Comparison of ENCODE assay signal across 16 mouse cellular contexts in genomic region chr16:50766055-50766770, GRCm38 (mm10).
DNase-seq lines count a peak whose midpoint lies in the region; ATAC-seq and TF ChIP-seq lines count a peak whose summit lies in the region.
"Had no signal": no experiment of that assay in that cellular context is flagged by ENCODE, and none has a peak within 500 bp of the region (broad histone marks: within the 10 kb centered on the region; RNA-seq: fewer than 3 reads in every experiment).

No protein-coding gene starts in this region.

- H3K9ac ChIP-seq in forebrain, embryonic 16.5 days (replicated peaks; ENCODE audit: low read depth, low read length): no peak overlapping the region
- no peak overlapping the region for H3K9ac ChIP-seq in forebrain, embryonic 11.5 days (ENCODE audit: low read length)
- no peak overlapping the region for H3K9ac ChIP-seq in embryonic facial prominence, embryonic 15.5 days
- H3K9ac ChIP-seq: midbrain, embryonic 13.5 days had no signal

- H3K4me2 ChIP-seq in forebrain, embryonic 16.5 days (ENCODE audit: low read length): no peak overlapping the region
- H3K4me2 ChIP-seq in forebrain, embryonic 11.5 days (ENCODE audit: low read depth, low read length, severe bottlenecking): no peak overlapping the region
- no peak overlapping the region for H3K4me2 ChIP-seq in embryonic facial prominence, embryonic 15.5 days (replicated peaks)
- H3K4me2 ChIP-seq: liver, embryonic 11.5 days; midbrain, embryonic 13.5 days had no signal

- H3K4me1 ChIP-seq in forebrain, embryonic 16.5 days (replicated peaks; ENCODE audit: control insufficient read depth, insufficient read depth, low read length): no peaks in the 10 kb centered on the region
- H3K4me1 ChIP-seq in forebrain, embryonic 11.5 days (replicated peaks; ENCODE audit: control insufficient read depth, insufficient read depth, low read length): no peaks in the 10 kb centered on the region
- H3K4me1 ChIP-seq in embryonic facial prominence, embryonic 15.5 days: no peaks in the 10 kb centered on the region
- H3K4me1 ChIP-seq: midbrain, embryonic 13.5 days had no signal

- WGBS in forebrain, embryonic 16.5 days: 75% methylated on average over 11 of the region's 11 CpGs
- WGBS in forebrain, embryonic 11.5 days: 87% methylated on average over 11 of the region's 11 CpGs
- 47% methylated on average over 11 of the region's 11 CpGs for WGBS in embryonic facial prominence, embryonic 15.5 days

- no peak overlapping the region for H3K27ac ChIP-seq in forebrain, embryonic 16.5 days (ENCODE audit: low read length)
- no peak overlapping the region for H3K27ac ChIP-seq in forebrain, embryonic 11.5 days (ENCODE audit: low read depth, low read length)
- H3K27ac ChIP-seq in layer of hippocampus, adult 2 months: no peak overlapping the region
- peak overlapping the region; percentile 39; the same call in 1 of the 2 replicates for H3K27ac ChIP-seq in embryonic facial prominence, embryonic 15.5 days (replicated peaks)
- H3K27ac ChIP-seq: midbrain, embryonic 13.5 days had no signal

- no peaks in the 10 kb centered on the region for H3K36me3 ChIP-seq in forebrain, embryonic 16.5 days (ENCODE audit: control insufficient read depth, insufficient read depth)
- H3K36me3 ChIP-seq in forebrain, embryonic 11.5 days (ENCODE audit: control insufficient read depth, insufficient read depth, low read length): no peaks in the 10 kb centered on the region
- no peaks in the 10 kb centered on the region for H3K36me3 ChIP-seq in embryonic facial prominence, embryonic 15.5 days
- H3K36me3 ChIP-seq: midbrain, embryonic 13.5 days had no signal

- no peak for TF ChIP-seq CTCF in layer of hippocampus, adult 2 months (conservative IDR thresholded peaks at IDR 0.05)

- H3K27me3 ChIP-seq in forebrain, embryonic 16.5 days (replicated peaks; ENCODE audit: control insufficient read depth, insufficient read depth, low read length): no peaks in the 10 kb centered on the region
- H3K27me3 ChIP-seq in forebrain, embryonic 11.5 days (ENCODE audit: control insufficient read depth, insufficient read depth, low read length): no peaks in the 10 kb centered on the region
- H3K27me3 ChIP-seq in embryonic facial prominence, embryonic 15.5 days: no peaks in the 10 kb centered on the region
- H3K27me3 ChIP-seq: midbrain, embryonic 13.5 days had no signal

- peak; percentile 62 for ATAC-seq in forebrain, embryonic 16.5 days
- no peak for ATAC-seq in forebrain, embryonic 11.5 days (replicated peaks; ENCODE audit: low FRiP score)
- ATAC-seq in embryonic facial prominence, embryonic 15.5 days (ENCODE audit: insufficient number of reproducible peaks, low FRiP score, low TSS enrichment, low read depth): peak; percentile 73
- ATAC-seq: midbrain, embryonic 13.5 days; Patski had no signal

- no peaks in the 10 kb centered on the region for H3K9me3 ChIP-seq in forebrain, embryonic 16.5 days (ENCODE audit: control insufficient read depth, low read length)
- H3K9me3 ChIP-seq in forebrain, embryonic 11.5 days (ENCODE audit: control insufficient read depth, low read length): no peaks in the 10 kb centered on the region
- H3K9me3 ChIP-seq in embryonic facial prominence, embryonic 15.5 days (replicated peaks): no peaks in the 10 kb centered on the region
- H3K9me3 ChIP-seq: midbrain, embryonic 13.5 days had no signal

- H3K4me3 ChIP-seq in forebrain, embryonic 16.5 days (replicated peaks; ENCODE audit: low read length): no peak overlapping the region
- no peak overlapping the region for H3K4me3 ChIP-seq in forebrain, embryonic 11.5 days (ENCODE audit: low read depth, low read length)
- no peak overlapping the region for H3K4me3 ChIP-seq in layer of hippocampus, adult 2 months
- H3K4me3 ChIP-seq in embryonic facial prominence, embryonic 15.5 days (replicated peaks): no peak overlapping the region
- H3K4me3 ChIP-seq: midbrain, embryonic 13.5 days had no signal

- DNase-seq in forebrain, embryonic 11.5 days (ENCODE audit: low spot score): no peak
- peak; percentile 26 for DNase-seq in layer of hippocampus, adult 2 months (ENCODE audit: low spot score in 2 of 2)
- no peak for DNase-seq in layer of hippocampus, adult 9-10 months (ENCODE audit: low spot score)
- DNase-seq in R1 (ENCODE audit: low read depth, low spot score): peak; percentile 57
- no peak for DNase-seq in retina, embryonic 14.5 days (ENCODE audit: low spot score)
- DNase-seq: adrenal gland, postnatal 36 days; cerebellum, postnatal 25 days; heart, adult 11 months; lung, adult 2 months; right cerebral cortex, adult 18-20 months; thymus, adult 18-20 months had no signal

Comparison
In these comparisons a context has a peak if more than half of its experiments do, and no peak if none do; other contexts are left out.
1. DNase-seq: peak in layer of hippocampus, adult 2 months (2 of 2) and R1 (single experiment); none in forebrain, embryonic 11.5 days (single experiment), layer of hippocampus, adult 9-10 months (single experiment) and retina, embryonic 14.5 days (single experiment).